Mouse (Mus musculus) MN1 (cell line): ENCODE results near the gene Bloc1s4.

Source experiments
- DNase-seq: peaks from one replicate; pipeline ENCODE4 v3.0.0-alpha.2; 2016; ENCODE audit warnings: low spot score

Bloc1s4 gene

DNA sequence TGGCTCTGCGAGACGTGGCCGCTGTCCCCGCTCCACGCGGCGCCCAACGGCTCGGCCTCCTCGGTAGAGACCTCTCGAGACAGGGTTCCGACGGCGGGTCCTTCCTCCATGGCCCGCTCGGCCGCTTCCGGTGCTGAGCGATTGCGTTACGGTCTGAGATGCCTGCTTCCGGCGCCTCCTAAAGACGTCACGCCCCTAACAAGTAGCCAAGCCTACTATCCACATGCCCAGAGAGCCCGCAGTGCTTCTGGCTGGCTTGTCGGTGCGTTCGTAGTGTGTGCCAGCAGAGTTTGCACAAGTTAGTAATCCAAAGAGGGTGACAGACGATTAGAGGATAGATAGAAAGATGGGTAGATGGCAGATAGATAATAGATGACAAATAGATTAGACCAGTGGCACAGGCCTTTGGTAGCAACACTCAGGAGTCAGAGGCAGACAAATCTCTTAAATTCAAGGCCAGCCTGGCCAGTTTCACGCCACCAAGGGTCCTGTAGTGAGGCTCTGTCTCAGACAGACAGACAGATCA is at the start of gene Bloc1s4:
Gene Bloc1s4, minus strand, starts transcription at position 115 of the 526 bp plus-strand sequence.
- peak; percentile 94 for DNase-seq

DNA sequence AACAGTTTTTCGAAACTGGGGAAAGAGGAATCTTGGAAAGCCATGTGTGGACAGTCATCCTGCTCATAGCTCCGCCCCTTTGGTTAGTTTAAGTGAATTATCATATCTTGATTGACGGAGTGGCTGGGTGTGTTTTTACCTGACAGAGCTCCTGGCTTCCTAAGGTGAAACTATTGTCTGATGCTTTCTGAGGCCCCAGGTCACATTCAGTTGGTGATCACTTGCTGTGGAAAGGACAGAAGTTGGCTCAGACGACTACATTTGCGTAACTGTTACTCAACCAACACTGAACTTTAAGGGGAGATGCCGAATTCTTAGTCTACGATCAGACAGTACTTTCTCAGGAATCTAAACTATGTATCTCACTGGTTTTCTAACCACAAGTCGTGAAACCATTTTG is 48.8 kb upstream of the Bloc1s4 start:
- DNase-seq, result no peak

DNA sequence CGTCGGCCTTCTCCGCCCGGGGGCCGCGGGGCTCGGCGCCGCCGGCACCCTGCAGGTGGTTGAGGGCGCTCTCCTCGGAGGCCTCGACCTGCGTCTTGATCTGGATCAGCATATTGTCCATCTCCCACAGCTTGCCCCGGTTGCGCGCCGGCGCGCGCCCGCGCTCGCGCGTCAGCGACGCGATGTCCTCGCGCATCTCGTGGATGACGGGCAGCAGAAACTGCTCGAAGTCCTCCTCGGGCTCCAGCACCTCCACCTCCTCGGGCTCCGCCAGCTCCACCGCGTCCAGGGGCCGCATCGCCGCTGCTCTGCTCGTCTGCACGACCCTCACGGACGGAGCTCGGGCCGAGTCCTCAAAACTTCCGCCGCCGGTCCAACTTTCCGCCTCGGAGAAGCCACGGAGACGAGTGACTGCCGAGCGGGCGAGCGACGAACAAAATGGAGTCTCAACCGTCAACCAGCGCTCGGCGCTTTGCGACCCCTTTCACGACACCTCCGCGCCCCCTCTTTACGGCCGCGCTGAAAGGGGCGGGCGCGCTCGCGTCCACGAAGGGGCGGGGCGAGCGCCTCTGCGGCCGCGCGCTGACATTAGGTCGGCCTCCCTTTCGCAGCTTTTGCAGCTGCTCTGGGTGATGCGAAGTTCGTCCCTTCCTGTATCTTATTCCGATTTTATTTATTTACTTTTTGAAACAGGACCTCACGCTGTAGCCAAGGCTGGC is 48.0 kb upstream of the Bloc1s4 start, which contains the start of gene Mrfap1:
Gene Mrfap1, minus strand, starts transcription at position 477 of the 719 bp plus-strand sequence.
- DNase-seq, result peak; percentile 96

DNA sequence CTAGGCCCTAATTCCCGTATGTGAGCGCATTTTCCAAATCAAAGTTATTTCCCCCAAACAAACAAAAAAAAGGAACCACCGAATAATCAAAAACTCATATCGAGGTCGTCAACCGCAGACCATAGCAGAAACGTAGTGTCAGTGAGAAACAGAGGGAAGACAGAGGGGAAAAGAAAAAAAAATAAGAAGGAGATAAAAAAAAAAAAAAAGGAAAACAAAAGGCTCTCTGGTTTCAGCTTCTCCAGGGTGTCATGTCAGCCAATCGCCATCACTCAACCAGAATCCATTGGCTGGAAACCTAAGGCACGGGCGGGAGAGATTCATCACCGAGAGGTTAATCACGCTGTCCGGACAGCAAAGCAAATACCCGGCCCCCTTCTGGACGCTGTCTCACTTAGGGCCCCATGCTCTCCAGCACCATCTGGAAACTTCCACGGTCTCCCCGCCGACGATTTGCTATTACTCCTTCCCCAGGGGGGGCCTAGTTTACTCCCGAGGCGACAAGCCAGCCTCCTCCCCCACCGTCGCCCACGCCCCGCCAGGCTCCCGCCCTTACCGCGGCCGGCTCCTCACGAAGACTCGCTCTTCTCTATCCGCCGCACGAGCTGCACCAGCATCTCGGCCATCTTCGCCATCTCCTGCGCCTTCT is 47.3 kb upstream of the Bloc1s4 start:
- peak; percentile 75 for DNase-seq

DNA sequence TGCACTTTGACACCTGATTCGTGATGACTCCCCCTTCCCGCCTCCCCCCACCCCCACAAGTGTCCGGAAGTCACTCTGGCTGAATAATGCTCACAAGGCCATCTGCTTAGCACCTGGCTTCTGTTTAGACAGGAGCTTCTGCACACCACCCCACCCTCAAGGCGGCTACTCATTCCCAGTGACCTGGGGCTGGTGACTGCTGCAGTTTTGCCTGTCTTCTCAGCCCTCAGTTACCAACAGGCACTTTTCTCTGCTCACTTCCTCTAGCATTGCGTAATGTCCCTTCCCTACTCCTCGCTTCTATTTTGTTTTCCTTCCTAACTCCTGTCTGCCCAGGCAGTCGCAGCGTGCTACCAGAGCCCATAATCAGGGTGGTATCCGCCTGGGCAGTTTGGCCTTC is 43.4 kb upstream of the Bloc1s4 start:
- DNase-seq, result no peak

DNA sequence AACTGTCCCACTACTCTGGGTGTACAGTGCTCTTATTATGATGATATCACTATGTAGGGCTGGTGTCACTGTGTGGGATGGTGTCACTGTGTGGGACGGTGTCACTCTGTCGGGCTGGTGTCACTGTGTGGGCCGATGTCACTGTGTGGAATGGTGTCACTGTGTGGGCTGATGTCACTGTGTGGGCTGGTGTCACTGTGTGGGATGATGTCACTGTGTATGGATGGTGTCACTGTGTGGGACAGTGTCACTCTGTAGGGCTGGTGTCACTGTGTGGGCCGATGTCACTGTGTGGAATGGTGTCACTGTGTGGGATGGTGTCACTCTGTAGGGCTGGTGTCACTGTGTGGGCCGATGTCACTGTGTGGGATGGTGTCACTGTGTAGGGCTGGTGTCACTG is 37.6 kb upstream of the Bloc1s4 start:
- DNase-seq, result no peak

DNA sequence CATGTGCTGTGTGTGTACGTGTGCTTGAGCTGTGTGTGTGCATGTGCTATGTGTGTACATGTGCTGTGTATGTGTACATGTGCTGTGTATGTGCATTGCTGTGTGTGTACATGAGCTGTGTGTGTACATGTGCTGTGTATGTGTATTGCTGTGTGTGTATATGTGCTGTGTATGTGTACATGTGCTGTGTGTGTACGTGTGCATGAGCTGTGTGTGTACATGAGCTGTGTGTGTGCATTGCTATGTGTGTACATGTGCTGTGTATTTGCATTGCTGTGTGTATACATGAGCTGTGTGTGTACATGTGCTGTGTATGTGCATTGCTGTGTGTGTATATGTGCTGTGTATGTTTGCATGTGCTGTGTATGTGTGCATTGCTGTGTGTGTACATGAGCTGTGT is 31.1 kb upstream of the Bloc1s4 start:
- DNase-seq, result no peak

DNA sequence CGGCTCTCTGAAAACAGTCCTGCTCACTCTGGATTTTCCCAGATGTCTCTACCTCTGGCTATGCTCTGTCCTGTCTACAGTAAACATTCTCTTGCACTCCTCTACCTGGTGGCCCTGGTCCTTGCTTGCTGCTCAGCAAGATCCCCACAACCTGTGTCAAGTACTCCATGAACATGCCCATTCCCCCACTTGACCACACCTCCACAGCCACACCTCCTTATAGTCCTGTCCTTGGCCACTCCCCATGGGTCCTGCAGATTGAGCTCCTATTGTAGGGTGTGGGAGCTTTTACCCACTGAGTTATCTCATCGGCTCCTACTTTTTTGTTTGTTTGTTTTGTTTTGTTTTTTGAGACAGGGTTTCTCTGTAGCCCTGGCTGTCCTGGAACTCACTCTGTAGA is 30.5 kb upstream of the Bloc1s4 start:
- DNase-seq, result no peak

DNA sequence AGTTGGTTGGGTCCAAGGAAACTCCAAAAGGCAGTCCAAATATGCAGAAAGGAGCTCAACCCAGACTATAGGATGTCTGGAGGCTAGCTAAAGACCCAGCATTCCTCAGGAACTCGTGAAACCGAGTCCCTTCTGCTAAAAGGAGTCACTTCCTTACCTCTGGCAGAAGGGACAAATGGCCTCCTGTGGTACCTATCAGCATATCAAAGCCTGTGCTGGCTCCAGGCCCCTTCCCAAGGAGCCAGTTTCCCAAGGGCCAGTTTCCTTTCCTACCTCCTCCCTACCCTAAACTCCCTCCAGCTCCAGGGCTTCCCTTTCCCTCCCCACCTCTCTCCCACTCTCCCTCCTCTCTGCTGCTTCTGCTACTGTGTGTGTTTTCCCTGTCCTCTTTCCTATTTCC is 28.7 kb upstream of the Bloc1s4 start:
- no peak for DNase-seq

DNA sequence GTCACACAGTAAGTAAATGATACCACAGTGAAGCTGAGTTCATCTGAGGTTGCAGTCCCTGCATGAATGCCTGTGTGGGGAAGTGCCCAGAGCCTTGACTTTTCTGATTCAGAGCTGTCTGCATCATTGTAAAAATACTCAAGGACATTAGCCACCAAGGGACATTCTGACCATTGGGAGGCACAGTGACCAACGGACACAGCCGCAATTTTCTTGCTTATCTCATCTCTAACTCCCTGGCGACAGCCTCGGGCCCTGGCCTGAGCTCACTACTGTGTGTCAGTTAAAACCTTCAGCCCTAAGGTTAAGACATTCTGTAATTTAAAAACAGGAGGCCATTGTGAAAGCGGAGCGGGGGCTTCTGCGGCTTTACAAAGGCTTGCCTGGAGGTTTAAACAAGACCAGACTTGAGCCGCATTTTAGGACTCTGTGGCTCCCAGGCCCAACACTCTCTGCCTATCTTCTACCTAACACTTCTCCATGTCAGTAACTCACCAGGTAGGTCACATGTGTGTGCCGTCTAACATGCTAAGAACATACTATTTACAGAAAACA is 27.6 kb upstream of the Bloc1s4 start:
- no peak for DNase-seq

DNA sequence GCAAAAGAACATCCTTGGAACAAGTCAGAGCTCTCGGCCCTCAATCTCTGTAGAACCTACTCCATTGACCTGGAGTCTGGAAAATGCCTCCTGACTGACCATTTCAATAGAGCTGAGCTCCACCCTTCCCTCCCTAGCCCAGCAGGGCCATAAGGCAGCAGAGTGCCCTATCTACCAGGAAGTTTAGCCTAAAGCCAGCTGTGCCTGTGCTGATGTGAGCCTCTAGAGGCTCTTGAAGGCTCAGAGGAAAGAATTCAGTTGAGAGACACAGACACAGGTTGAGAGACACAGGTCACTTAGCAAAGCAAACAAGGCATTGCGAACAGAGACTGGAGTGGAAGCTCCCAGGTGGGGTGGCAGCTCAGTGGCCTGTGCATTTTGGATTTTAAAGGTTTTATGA is 26.9 kb upstream of the Bloc1s4 start:
- no peak for DNase-seq

DNA sequence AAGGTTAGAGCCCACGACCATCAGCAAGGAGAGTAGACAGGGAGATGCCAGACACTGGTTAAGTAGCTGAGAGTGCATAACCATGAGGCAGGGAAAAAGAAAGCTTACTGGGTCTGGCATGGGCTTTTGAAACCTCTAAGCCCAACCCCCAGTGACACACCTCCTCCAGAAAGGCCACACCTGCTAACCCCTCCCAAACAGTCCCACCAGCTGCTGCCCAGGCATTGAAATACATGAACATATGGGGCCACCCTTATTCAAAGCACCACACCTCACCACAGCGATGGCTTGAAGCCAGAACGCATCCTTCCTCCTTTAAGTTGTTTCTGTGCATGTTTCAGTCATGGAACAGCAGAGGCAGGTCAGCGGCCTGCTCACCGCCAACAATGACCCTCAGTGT is 24.1 kb upstream of the Bloc1s4 start:
- DNase-seq, result no peak

DNA sequence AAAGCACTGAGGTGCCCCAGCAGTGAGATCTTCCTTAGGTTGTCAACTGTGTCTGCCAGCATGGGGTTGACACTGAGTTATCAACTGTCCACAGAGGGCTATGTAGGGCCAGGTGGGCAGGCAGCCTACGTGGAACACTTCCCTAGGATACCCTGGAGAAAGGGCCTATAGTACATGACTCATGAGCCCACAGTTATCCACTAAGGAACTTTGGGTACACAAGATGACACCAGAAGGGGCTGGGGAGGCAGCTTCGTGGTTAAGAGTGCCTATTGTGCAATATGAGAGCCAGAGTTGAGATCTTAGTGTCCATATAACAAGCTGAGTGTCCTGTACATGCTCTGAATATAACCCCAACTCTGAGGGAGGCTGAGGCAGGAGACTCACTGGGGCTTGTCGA is 21.2 kb upstream of the Bloc1s4 start:
- DNase-seq, result no peak

DNA sequence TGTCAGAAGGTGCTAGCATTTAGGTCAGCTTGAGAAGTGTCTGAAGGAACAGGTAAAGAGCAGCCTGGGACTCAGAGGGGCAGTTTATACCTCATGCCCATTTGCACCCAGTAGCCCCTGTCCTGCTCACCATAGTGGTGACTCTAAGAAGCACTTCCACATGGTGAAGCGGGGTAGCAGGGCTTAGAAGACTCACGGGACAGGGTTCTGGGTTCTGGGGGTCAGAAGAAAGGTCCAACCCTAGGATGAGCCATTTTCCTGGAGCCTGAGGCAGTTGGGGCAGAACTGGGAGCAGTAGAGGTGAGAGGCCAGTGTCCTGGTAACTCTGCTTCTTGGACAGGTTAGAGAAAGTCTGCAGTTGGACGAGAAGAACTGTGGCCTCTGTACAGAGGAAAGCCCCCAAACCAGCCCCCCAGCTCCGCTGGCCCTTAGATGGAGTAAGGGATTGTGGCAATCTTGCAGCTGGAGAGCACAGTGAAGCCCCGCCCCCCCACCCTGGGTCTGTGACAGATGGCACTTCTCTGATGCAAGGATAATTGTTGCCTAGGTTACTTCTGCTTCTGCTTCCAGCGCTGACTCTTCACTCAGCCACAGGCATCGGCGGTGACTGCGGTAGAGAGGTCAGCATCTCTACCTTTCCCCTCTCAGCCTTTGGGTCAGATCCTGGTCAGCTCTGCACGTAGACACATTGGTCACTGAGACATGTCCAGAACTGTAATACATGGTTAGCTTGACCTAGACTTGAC is 18.7 kb upstream of the Bloc1s4 start:
- peak; percentile 72 for DNase-seq

DNA sequence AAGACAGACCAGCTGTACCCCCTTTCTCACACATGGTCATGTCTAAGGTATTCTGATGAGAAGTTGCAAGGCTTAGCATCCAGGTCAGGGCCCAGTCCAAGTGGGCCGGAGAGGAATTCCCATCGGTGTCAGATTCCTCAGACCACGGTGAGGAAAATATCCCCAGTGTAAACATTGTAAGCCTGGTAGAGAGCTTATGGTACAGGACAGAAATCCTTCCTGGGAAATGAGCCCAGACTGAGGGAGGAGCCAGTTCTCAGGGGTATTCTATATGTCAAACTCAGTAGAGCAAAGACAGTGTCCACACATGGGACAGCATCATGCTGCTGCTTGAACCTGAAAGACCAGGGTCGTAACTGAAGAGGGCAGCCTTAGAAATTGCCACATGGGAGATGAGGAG is 11.4 kb upstream of the Bloc1s4 start:
- no peak for DNase-seq

DNA sequence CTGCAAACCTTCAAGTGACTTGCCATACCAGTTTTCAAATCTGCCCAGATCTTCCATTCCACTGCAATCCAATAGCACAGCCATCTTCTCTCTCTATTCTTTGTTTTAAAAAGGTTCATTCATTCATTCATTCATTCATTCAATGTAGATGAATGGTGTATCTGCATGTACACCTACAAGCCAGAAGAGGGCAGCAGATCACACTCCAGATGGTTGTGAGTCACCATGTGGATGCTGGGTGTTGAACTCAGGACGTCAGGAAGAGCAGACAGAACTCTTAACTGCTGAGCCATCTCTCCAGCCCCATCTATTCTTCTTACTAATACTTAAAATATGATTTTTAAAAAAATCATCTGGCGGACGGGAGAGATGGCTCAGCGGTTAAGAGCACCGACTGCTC is 8.6 kb upstream of the Bloc1s4 start:
- peak; percentile 31 for DNase-seq

DNA sequence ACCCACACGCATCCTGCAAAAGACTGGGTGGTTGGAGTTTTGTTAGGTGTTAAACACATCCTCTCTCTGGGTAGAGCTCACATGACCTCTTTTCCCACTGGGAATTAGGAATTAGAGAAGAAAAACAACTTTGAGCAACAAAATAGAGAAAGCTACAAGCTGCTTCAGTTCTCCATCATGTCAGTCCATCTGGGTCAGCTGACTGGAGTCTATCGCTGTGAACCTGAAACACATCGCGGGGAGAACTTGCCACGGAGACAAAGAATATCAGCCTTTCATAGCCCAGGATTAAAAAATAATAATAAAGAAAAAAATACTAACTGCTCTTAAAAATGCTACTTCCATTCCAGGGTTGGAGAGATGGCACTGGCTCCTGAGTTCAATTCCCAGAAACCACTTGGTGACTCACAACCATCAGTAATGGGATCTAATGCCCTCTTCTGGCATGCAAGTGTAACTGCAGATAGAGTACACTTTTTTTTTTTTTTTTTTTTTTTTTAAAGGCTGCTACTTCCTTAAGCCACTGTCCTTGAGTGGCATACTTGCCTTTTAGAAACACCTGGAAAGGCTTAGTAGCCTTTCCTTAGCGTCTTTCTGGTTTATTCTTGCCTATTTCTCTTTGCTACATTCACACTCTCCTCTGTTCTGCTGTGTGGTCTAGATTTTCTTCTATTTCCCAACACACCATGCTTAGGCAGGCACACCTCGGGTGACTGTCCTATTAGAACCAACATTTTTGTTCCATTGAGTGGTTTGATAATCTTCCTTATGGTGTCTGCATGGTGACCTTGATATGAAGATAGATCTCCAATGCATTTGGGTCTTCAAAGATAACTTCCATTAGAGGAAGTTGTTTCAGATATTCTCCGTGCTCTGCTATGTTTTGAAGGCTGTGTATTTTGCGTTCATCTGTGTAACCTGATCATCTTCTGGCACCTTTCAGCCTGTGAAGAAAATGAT is 1.9 kb upstream of the Bloc1s4 start:
- peak; percentile 32 for DNase-seq

DNA sequence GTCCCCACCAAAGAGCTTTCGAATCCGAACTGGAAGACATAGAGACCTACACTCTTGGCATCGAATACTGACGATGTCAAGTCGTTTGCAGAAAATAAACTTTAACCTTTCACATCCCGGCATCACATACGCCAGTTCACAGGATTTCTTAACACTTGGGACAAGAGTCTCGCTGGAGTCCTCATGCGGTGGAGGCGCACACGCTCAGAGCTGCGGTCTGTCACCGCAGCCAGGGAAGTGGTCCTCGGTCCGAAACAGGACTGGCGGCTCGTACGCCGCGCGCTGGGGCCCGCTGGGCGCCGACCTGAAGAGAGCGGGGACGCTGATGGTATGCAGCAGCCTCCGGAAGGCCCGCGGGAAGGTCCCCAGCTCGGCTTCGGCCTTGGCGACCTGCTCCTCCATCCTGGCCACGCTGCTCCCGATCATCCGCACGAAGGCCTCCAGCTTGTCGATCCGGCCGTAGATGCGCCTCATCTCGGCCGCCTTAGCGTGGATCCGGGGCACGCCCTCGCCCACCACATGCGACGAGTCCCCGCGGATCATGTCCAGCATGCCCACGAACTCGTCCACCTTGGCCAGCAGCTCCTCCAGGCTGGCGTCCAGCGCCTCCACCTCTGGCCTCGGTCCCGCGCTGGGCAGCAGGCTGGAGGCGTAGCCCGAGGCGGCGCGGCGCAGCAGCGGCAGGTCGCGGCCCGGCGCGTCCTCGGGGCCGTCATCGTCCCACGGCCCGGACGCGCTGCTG is 485 bp downstream of the Bloc1s4 start:
- DNase-seq, result peak; percentile 40

DNA sequence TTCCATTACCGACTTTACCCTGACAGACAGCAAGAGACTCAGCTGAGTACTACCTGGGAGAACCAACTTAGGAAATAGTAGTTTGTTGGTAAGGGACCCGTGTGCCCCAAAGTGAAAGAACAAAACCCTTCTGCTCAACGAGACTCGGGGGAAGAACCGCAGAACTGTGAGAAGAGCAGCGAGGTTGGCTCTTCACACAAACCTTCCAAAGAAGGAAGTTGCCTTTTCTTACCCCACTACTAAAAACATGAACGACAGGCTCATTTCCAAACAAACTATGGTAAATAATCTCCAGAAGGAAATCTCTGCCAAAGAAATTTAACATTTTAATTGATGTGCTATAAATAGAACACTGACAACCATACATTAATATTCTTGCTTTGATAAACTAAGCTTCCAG is 1.4 kb downstream of the Bloc1s4 start:
- no peak for DNase-seq

DNA sequence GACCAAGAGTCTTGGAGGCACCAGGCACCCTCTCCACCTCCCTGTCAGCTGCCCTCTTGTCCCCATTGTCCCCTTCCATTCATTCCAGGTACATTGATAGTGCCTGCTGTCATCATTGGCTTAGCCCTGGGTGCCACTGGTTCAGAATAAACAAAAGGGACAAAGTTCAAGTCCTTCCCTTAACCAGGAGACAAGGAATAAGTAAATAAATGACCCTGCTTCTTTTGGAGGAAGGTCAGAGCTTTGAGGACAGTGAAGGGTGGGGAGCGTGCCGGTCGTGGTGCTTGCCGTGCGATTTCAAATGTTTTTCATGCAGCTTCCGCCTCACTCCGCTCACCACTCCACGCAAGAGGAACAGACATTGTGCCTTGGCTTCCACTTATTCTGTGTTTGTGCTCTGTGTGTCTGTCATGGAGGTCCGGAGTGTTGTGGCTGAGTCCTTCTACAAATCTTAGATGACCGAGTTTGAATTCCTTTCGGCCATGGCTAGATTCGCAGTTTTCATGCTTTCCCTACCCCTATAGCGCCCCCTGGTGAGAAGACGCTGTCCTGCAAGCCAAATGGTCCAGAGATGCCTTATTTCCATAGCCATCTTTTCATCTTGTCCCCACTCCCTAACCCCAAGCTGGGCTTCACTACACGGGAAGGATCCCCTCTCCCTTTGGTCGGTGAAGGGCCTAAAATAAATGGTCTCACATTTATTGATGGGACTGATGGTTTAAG is 6.2 kb downstream of the Bloc1s4 start:
- DNase-seq, result peak; percentile 76
